Mouse (Mus musculus) macrophage (primary cell): ENCODE measurements around the gene Ccdc182. TPM values are rescaled to one million over a fixed set of nuclear protein-coding genes. Genes with fewer than 3 reads are reported as not detected.

Source experiments
- H3K27ac ChIP-seq: fragments of 350-480 bp; formaldehyde crosslinking; 2 replicates; pipeline ENCODE4 v1.9.0; 2021
- H3K36me3 ChIP-seq: fragments of 350-480 bp; formaldehyde crosslinking; 2 replicates; pipeline ENCODE4 v1.9.0; 2021; ENCODE audit errors: inconsistent target
- H3K4me3 ChIP-seq: fragments of 350-480 bp; formaldehyde crosslinking; 2 replicates; pipeline ENCODE4 v1.9.0; 2021; ENCODE audit errors: inconsistent target
- H3K79me2 ChIP-seq: fragments of 350-480 bp; formaldehyde crosslinking; 2 replicates; pipeline ENCODE4 v1.9.0; 2021; ENCODE audit errors: inconsistent target
- WGBS: methylation state at CpG from one replicate; pipeline ENCODE4 v1.1.7; 2026; ENCODE audit warnings: inconsistent platforms; ENCODE audit not compliant: missing documents; 5-methylcytosine and 5-hydroxymethylcytosine counted together
- polyA plus RNA-seq: library from polyadenylated mRNA; stranded (reverse); fragments of 250-400 nt; gene quantifications from 3 replicates; pipeline ENCODE4 v1.2.4, GENCODE M21; 2018; ENCODE audit warnings: inconsistent platforms

Ccdc182 gene
- polyA plus RNA-seq, 1 experiment from 2014 or later = not detected

GRCm38 (mm10) chr11:88297526-88297925, 3.7 kb downstream of the Ccdc182 start:
- no peak overlapping the region for H3K4me3 ChIP-seq
- 90% methylated on average over 4 of the region's 4 CpGs for WGBS
- H3K79me2 ChIP-seq = no peaks in the 10 kb centered on the region
- H3K36me3 ChIP-seq = no peaks in the 10 kb centered on the region
- no peak overlapping the region for H3K27ac ChIP-seq

DNA sequence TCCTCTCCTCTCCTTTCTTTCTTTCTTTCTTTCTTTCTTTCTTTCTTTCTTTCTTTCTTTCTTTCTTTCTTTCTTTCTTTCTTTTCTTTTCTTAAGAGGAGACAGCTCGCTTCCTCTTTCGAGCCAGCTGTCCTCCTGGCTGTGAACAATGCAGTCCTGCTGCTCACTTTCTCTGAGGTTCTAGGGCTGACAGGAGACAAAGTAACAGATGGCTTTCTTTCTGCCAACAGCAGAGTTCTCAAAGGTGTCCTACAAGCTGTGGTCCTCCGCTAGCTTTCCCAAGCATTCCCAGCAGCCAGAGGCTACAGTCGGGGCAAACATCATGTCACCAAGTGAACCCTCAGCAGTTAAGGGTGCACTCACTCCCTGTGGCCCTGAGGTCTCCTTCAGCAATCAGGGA, 5.5 kb downstream of the Ccdc182 start:
- no peak overlapping the region for H3K27ac ChIP-seq

DNA sequence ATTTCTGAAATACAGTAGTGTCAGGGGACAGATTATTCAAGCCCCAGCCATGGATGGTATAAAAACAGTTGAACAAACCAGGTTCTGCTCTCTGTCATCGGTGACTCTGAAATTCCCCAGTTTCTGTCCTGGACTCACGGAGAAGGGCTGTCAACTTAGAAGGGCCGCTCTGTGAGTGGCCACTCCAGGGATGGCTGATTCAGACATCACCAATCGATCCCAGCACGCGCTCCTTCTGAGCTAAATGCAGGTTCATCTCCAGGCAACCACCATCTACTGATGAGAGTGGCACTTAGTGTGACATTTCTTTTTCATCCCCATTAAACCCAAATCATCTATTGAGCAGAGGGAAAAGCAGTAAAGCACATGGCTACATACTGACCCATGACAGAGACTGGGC, 7.8 kb downstream of the Ccdc182 start:
- 94% methylated on average over 6 of the region's 6 CpGs for WGBS
- Histone ChIP-seq H3K27ac (no peak overlapping the region), H3K4me3 (no peak overlapping the region)

More for the DNA sequence above, 5.5 kb downstream of the Ccdc182 start:
- H3K4me3 ChIP-seq = no peak overlapping the region
- no peaks in the 10 kb centered on the region for H3K36me3 ChIP-seq
- H3K79me2 ChIP-seq = no peaks in the 10 kb centered on the region
- WGBS = 74% methylated on average over 4 of the region's 4 CpGs

GRCm38 (mm10) chr11:88305759-88306158, 11.9 kb downstream of the Ccdc182 start:
- no peak overlapping the region for H3K4me3 ChIP-seq
- H3K36me3 ChIP-seq = no peaks in the 10 kb centered on the region
- 57% methylated on average over 6 of the region's 6 CpGs for WGBS
- no peaks in the 10 kb centered on the region for H3K79me2 ChIP-seq
- no peak overlapping the region for H3K27ac ChIP-seq

More for the DNA sequence above, 7.8 kb downstream of the Ccdc182 start:
- Histone ChIP-seq H3K79me2 (no peaks in the 10 kb centered on the region), H3K36me3 (no peaks in the 10 kb centered on the region)

GRCm38 (mm10) chr11:88307616-88308543, 14.0 kb downstream of the Ccdc182 start:
- whole genome bisulfite sequencing = 88% methylated on average over 14 of the region's 14 CpGs
- Histone ChIP-seq H3K36me3 (no peaks in the 10 kb centered on the region), H3K79me2 (no peaks in the 10 kb centered on the region), H3K4me3 (no peak overlapping the region), H3K27ac (no peak overlapping the region)

DNA sequence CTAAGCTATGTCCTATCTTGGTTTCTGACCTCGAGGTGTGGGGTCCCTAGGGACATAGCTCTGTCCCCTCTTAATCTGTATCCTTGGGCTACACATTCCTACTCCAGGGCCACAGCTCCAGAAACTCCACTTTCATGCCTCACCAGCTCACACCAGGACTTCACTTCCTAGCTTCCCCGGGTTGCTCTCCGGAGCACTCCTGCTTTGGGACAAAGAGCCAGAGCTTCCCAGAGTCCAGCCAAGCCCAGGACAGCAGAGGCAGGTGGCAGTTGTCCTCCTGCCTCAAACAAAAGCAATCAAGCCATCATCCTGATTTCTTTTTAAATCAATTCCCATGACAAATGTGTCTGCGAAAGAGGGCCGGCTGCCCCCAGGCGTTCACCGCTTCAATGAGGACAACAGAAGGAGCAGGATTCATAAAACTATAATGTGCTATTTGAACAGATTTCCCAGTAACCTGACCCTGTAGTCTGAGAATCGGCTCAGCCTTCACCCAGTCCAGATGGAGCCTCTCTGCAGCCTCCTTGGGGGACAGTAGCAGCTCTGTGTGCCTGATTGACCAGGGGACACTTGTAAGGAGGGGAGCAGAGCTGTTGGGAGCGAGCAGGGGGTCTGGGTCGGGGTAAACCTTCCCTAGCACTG, 15.3 kb downstream of the Ccdc182 start:
- H3K27ac ChIP-seq = no peak overlapping the region
- H3K36me3 ChIP-seq = no peaks in the 10 kb centered on the region
- WGBS = 85% methylated on average over 10 of the region's 10 CpGs
- H3K79me2 ChIP-seq = no peaks in the 10 kb centered on the region
- H3K4me3 ChIP-seq = no peak overlapping the region

DNA sequence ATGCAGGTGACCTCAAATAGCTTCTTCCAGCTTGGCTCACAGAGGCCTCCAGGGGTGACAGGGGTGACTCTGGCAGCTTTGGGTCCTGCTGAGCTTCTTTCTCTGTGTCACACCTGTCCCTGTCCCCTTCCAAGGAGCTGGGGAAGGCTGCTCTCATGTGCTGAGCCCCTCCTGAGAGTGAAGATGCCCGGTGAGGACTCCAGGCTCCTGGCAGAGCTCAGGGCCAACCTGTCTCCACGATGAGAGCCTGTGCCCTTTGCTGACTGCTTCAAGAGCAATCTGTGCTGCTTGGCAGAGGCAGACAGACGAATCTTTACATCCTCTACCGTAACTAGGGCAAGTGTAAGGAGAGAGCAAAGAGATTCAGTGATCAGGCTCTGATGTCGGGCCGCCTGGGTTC, 16.9 kb downstream of the Ccdc182 start:
- H3K27ac ChIP-seq = no peak overlapping the region
- 86% methylated on average over 6 of the region's 6 CpGs for WGBS
- H3K4me3 ChIP-seq = no peak overlapping the region
- no peaks in the 10 kb centered on the region for H3K36me3 ChIP-seq
- H3K79me2 ChIP-seq = no peaks in the 10 kb centered on the region

DNA sequence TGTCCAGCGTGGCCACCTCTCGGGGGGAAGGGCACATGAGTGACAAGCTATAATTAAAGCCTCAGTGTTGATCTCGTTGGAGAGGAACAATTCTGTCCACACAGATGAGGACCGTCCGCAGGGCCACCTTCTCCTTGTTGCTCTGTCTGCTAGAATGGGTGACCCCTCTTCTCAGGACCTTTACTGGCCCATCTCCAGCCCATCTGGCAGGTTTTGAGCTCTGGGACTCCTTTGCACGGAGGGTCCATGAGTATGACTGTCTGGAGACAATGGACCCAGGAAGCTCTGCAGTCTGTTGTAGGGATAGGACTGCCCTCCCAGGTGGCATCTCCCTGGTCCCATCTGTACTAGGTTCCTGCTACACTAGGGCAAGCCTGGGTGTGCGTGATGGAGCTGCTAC, 17.7 kb downstream of the Ccdc182 start:
- no peak overlapping the region for H3K4me3 ChIP-seq
- WGBS = 84% methylated on average over 7 of the region's 7 CpGs
- no peaks in the 10 kb centered on the region for H3K79me2 ChIP-seq
- no peak overlapping the region for H3K27ac ChIP-seq
- H3K36me3 ChIP-seq = no peaks in the 10 kb centered on the region

- 46% methylated on average over 8 of the region's 8 CpGs for WGBS
- Histone ChIP-seq H3K79me2 (no peaks in the 10 kb centered on the region), H3K27ac (no peak overlapping the region), H3K4me3 (no peak overlapping the region), H3K36me3 (no peaks in the 10 kb centered on the region)
These were observed 19.7 kb downstream of the Ccdc182 start for GRCm38 (mm10) chr11:88313512-88313911.

GRCm38 (mm10) chr11:88314471-88314870, 20.6 kb downstream of the Ccdc182 start:
- H3K4me3 ChIP-seq = no peak overlapping the region
- WGBS = 94% methylated on average over 6 of the region's 6 CpGs
- H3K36me3 ChIP-seq = no peaks in the 10 kb centered on the region
- no peaks in the 10 kb centered on the region for H3K79me2 ChIP-seq
- no peak overlapping the region for H3K27ac ChIP-seq

GRCm38 (mm10) chr11:88315393-88315792, 21.5 kb downstream of the Ccdc182 start:
- Histone ChIP-seq H3K27ac (no peak overlapping the region), H3K36me3 (no peaks in the 10 kb centered on the region), H3K4me3 (no peak overlapping the region), H3K79me2 (no peaks in the 10 kb centered on the region)
- WGBS = 40% methylated on average over 5 of the region's 5 CpGs

DNA sequence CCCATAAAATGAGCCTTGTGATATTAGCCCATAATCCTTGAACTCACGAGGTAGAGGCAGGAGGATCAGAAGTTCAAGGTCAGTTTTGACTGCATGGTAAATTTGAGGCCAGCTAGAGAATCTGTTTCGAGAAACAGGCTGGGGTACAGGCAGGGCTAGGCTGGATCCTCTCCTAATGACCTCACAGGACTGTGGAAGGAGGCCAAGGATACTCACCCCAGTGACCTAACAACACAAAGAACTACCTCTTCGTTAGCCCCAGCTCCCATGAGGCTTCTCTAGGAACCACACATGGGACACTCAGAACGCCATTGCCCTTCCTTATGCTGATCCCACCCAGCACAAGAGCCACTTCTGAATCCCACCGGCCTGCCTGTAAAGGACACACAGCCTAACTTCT, 25.0 kb downstream of the Ccdc182 start:
- 93% methylated on average over 5 of the region's 5 CpGs for WGBS

GRCm38 (mm10) chr11:88327016-88327415, 33.2 kb downstream of the Ccdc182 start:
- Histone ChIP-seq H3K36me3 (no peaks in the 10 kb centered on the region), H3K27ac (no peak overlapping the region), H3K4me3 (no peak overlapping the region), H3K79me2 (no peaks in the 10 kb centered on the region)
- WGBS = 54% methylated on average over 4 of the region's 4 CpGs

More for the DNA sequence above, 25.0 kb downstream of the Ccdc182 start:
- Histone ChIP-seq H3K27ac (no peak overlapping the region), H3K36me3 (no peaks in the 10 kb centered on the region), H3K79me2 (no peaks in the 10 kb centered on the region), H3K4me3 (no peak overlapping the region)

DNA sequence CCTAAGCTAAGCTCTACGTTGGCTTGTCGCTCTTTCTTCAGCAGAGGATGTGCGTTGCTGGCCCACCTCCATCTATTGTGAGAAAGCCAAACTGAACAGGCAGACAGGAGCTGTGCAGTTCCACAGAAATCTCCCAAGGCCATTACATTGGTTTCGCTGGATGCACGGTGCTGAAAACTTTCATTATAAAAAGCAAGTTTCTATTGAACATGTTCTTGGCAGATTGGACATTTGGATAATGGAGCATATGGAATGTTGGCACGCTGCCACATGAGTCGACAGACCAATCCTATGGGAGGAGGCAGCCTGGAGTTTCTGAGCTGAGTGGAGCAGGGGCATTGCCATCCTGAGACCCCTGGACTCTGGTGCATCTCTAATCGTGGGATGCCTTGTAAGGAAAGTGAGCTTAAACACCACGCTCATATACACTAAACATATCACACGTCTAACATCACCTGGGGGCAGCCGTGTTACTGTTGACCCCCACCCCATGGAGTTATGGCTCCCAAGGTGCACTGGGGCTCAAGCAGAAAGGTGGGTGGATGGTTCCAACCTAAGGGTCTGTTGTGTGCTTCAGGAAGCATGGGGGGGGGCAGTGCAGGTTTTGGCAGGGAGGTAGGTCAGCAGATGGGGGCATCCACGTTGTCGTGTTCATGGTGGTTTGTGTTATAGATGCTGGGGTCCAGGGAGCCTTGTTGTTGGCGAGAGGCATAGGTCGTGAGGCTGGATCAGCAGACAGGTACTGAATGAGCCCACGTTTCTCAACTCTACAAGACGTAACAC, 35.1 kb downstream of the Ccdc182 start:
- Histone ChIP-seq H3K27ac (no peak overlapping the region), H3K79me2 (no peaks in the 10 kb centered on the region), H3K36me3 (no peaks in the 10 kb centered on the region), H3K4me3 (no peak overlapping the region)
- 95% methylated on average over 16 of the region's 17 CpGs for WGBS
